Mouse (Mus musculus) spleen, postnatal 4 days (tissue): Measurements from ENCODE around the gene Cd59b.
"Not testable (repeated sequence)": the region's sequence is repeated elsewhere in the genome, so short reads cannot be mapped to it uniquely, and the experiment has no call there.

Experiments used
- DNase-seq, 2 experiments: peaks; one replicate each; pipeline ENCODE4 v3.0.0; 2022; ENCODE audit warnings: low spot score in 2 of 2

Gene Cd59b

GRCm38 (mm10) chr2:104114898-104115297, 45.2 kb downstream of the Cd59b start:
- DNase-seq, result no peak

- not testable (repeated sequence) for DNase-seq
Observed at GRCm38 (mm10) chr2:104117173-104117572, 47.5 kb downstream of the Cd59b start.

GRCm38 (mm10) chr2:104119097-104119496, 49.4 kb downstream of the Cd59b start:
- no peak for DNase-seq

GRCm38 (mm10) chr2:104120312-104120711, 50.7 kb downstream of the Cd59b start:
- DNase-seq, result no peak

GRCm38 (mm10) chr2:104121681-104122504, 52.2 kb downstream of the Cd59b start:
- peak in 1 of 2 experiments; percentile 54 for DNase-seq

- peak; percentile 97 for DNase-seq
Observed at GRCm38 (mm10) chr2:104122505-104123378, 53.1 kb downstream of the Cd59b start, which contains the start of gene A930018P22Rik. Gene A930018P22Rik, plus strand, starts transcription at chr2:104122769.

- DNase-seq, result no peak
Observed at GRCm38 (mm10) chr2:104123540-104123939, 53.9 kb downstream of the Cd59b start.

GRCm38 (mm10) chr2:104124071-104124470, 54.4 kb downstream of the Cd59b start:
- no peak for DNase-seq

GRCm38 (mm10) chr2:104128803-104129531, 59.3 kb downstream of the Cd59b start:
- DNase-seq, result no peak

GRCm38 (mm10) chr2:104130165-104130564, 60.5 kb downstream of the Cd59b start:
- peak; percentile 80 to 82 for DNase-seq

- DNase-seq, result peak; percentile 88 to 95
Observed at GRCm38 (mm10) chr2:104130969-104131368, 61.3 kb downstream of the Cd59b start.

- DNase-seq, result no peak
Observed at GRCm38 (mm10) chr2:104132266-104132859, 62.7 kb downstream of the Cd59b start.

GRCm38 (mm10) chr2:104133042-104133810, 63.6 kb downstream of the Cd59b start:
- no peak for DNase-seq

- DNase-seq, result peak; percentile 61 to 75
Observed at GRCm38 (mm10) chr2:104134150-104135056, 64.8 kb downstream of the Cd59b start.

- DNase-seq, result no peak
Observed at GRCm38 (mm10) chr2:104135920-104136319, 66.3 kb downstream of the Cd59b start.
